ENCODE assay signal across 8 mouse cellular contexts in genomic region chr10:128086391-128086790, GRCm38 (mm10). TPM values are rescaled to one million over a fixed set of nuclear protein-coding genes. Genes with fewer than 3 reads are reported as not detected.
DNase-seq lines count a peak whose midpoint lies in the region; ATAC-seq and TF ChIP-seq lines count a peak whose summit lies in the region.

No protein-coding gene starts in this region.

- no peak overlapping the region for H3K9ac ChIP-seq in kidney, embryonic 15.5 days

- peaks cover 67% of the 10 kb centered on the region for H3K36me3 ChIP-seq in kidney, embryonic 15.5 days

- no peak overlapping the region for H3K27ac ChIP-seq in kidney, embryonic 15.5 days
- no peak overlapping the region for H3K27ac ChIP-seq in bone marrow, adult 2 months (ENCODE audit: control insufficient read depth, insufficient read depth, low read depth, low read length, poor library complexity)

- H3K9me3 ChIP-seq in kidney, embryonic 15.5 days (replicated peaks) = no peaks in the 10 kb centered on the region

- WGBS in kidney, embryonic 15.5 days = 75% methylated on average over 6 of the region's 6 CpGs
- WGBS in bone marrow, adult 2 months = 65% methylated on average over 6 of the region's 6 CpGs

- no peaks in the 10 kb centered on the region for H3K27me3 ChIP-seq in kidney, embryonic 15.5 days

- no peak overlapping the region for H3K4me3 ChIP-seq in kidney, embryonic 15.5 days (replicated peaks)
- no peak overlapping the region for H3K4me3 ChIP-seq in bone marrow, adult 2 months (replicated peaks; ENCODE audit: control insufficient read depth, low read depth, low read length)

- TF ChIP-seq POLR2A in bone marrow, adult 2 months (IDR thresholded peaks at IDR 0.05; ENCODE audit: borderline replicate concordance, control insufficient read depth, low read depth, low read length) = no peak

- ATAC-seq in CD4-positive, CD25-positive, alpha-beta regulatory T cell, adult 4 months = no peak
- no peak for ATAC-seq in kidney, embryonic 15.5 days (replicated peaks; ENCODE audit: low FRiP score)

- peak; percentile 71 for DNase-seq in CD4-positive, CD25-positive, alpha-beta regulatory T cell, adult 2 months (ENCODE audit: low read depth, low spot score)
- DNase-seq in kidney, postnatal 10 days = peak; percentile 50
- DNase-seq in induced T-regulatory cell, adult 2 months (ENCODE audit: low read depth) = peak; percentile 68
- DNase-seq in thymus, postnatal 4 days = peak; percentile 62
- no peak for DNase-seq in ovary, postnatal 36 days (ENCODE audit: low spot score)

- no peak overlapping the region for H3K4me2 ChIP-seq in kidney, embryonic 15.5 days

- TF ChIP-seq CTCF in bone marrow, adult 2 months (IDR thresholded peaks at IDR 0.05; ENCODE audit: control insufficient read depth, insufficient read depth, low read length) = peak; percentile 40

- H3K4me1 ChIP-seq in kidney, embryonic 15.5 days = peaks cover 47% of the 10 kb centered on the region
- no peaks in the 10 kb centered on the region; the same call in 1 of the 2 replicates for H3K4me1 ChIP-seq in bone marrow, adult 2 months (ENCODE audit: control insufficient read depth, insufficient read depth, low read length)

RNA-seq across cellular contexts. Expression of gene Atp5b, which starts 3.3 kb away (rescaled TPM):
- 100 to 1,000 TPM; 455 to 512 TPM for polyA plus RNA-seq in CD4-positive, CD25-positive, alpha-beta regulatory T cell, adult 4 months (2017; shearing (Covaris generic))
- 2,850 and 2,855 TPM in 2 replicates for polyA plus RNA-seq in kidney, embryonic 15.5 days (2015; fragmentation: Nextera tagmentation; extraction: Ambion mirVana)
- polyA plus RNA-seq in bone marrow, adult 2 months (2011; ENCODE audit: insufficient read depth, insufficient read length, low replicate concordance, missing spikeins) = 369 and 567 TPM in 2 replicates

RNA-seq across cellular contexts. Expression of gene Baz2a, which starts 5.0 kb away (rescaled TPM):
- polyA plus RNA-seq in CD4-positive, CD25-positive, alpha-beta regulatory T cell, adult 4 months (2017; shearing (Covaris generic)) = 10 to 100 TPM; 50.9 to 75.4 TPM
- polyA plus RNA-seq in kidney, embryonic 15.5 days (2015; fragmentation: Nextera tagmentation; extraction: Ambion mirVana) = 12.7 and 14.2 TPM in 2 replicates
- polyA plus RNA-seq in bone marrow, adult 2 months (2011; ENCODE audit: insufficient read depth, insufficient read length, low replicate concordance, missing spikeins) = 31.8 and 64.0 TPM in 2 replicates

RNA-seq across cellular contexts. Expression of gene Ptges3, which starts 27.6 kb away (rescaled TPM):
- 100 to 1,000 TPM; 234 to 353 TPM for polyA plus RNA-seq in CD4-positive, CD25-positive, alpha-beta regulatory T cell, adult 4 months (2017; shearing (Covaris generic))
- 493 and 571 TPM in 2 replicates for polyA plus RNA-seq in kidney, embryonic 15.5 days (2015; fragmentation: Nextera tagmentation; extraction: Ambion mirVana)
- 102 and 168 TPM in 2 replicates for polyA plus RNA-seq in bone marrow, adult 2 months (2011; ENCODE audit: insufficient read depth, insufficient read length, low replicate concordance, missing spikeins)

RNA-seq across cellular contexts. Expression of gene Naca, which starts 51.0 kb away (rescaled TPM):
- polyA plus RNA-seq in CD4-positive, CD25-positive, alpha-beta regulatory T cell, adult 4 months (2017; shearing (Covaris generic)) = 100 to 1,000 TPM; 957 to 1,000 TPM
- 838 and 886 TPM in 2 replicates for polyA plus RNA-seq in kidney, embryonic 15.5 days (2015; fragmentation: Nextera tagmentation; extraction: Ambion mirVana)
- polyA plus RNA-seq in bone marrow, adult 2 months (2011; ENCODE audit: insufficient read depth, insufficient read length, low replicate concordance, missing spikeins) = 429 and 585 TPM in 2 replicates
